Mouse (Mus musculus) monocyte, adult 2 months (primary cell): Measurements from ENCODE around the gene Olfr305.
"Not testable (repeated sequence)": the region's sequence is repeated elsewhere in the genome, so short reads cannot be mapped to it uniquely, and the experiment has no call there.

Experiments
- DNase-seq, 2 experiments: peaks; one replicate each; pipeline ENCODE4 v3.0.0; 2022; ENCODE audit warnings: low spot score in 2 of 2, low read depth in 1 of 2

Gene Olfr305

DNA sequence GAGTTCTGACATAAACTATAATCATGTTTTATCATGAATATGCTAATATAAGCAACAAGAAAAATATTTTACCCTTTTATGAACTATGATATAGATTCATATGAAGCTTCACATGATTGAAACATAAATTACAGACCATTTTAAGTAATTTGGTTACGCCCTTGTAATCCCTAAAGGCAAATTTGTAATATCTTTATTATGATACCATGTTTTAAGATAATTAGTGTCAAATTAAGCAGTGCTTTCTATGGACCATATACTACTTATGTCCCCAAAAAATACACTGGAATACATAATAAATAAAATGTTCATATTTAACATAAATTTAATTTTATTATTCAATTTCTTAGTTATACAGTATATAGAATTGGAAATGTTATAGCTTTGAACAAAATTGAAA lies at the start of gene Olfr305:
Olfr305 (minus strand) TSS at position 101 of the 400 bp plus-strand sequence.
- no peak for DNase-seq

DNA sequence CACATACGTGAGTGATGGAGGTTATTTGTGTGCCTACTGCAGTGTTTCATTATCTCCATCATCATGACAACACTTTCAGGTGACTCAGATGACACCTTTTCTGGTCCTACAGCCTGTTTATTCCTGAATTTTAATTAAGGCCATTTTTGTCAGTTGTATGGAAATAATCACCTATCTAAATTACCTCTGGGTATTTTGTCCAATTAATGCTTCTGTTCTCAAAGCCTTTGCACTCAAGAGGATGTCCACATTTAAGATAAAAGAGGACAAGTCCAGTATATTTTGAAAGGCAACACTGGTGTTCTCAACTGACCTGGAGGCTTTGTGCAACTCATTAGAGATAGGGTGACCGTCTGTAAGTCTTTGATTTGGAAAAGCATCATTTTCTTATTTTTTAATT lies 36.8 kb upstream of the Olfr305 start, which contains the start of gene Olfr301:
Olfr301 (plus strand) TSS at position 301 of the 400 bp plus-strand sequence.
- no peak for DNase-seq

DNA sequence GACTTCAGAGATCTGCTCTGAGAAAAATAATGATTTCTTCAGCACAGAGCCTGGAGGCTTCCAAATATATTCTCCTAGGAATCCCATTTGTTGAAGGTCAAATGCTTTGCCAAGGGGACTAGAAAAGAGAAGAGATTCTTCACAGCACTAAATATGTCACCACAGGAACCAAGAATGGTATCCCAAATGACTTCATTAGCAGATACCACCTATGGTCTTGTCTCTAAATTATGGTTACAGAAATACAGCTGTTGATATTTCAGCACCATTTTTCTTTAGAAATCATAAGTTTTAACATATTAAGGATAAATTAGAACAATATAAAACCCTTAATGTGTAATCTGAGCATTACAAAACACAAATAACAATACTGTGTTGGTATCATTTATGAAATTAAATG lies 31.0 kb upstream of the Olfr305 start, which contains the start of gene Olfr303:
Olfr303 (minus strand) TSS at position 101 of the 400 bp plus-strand sequence.
- no peak for DNase-seq

DNA sequence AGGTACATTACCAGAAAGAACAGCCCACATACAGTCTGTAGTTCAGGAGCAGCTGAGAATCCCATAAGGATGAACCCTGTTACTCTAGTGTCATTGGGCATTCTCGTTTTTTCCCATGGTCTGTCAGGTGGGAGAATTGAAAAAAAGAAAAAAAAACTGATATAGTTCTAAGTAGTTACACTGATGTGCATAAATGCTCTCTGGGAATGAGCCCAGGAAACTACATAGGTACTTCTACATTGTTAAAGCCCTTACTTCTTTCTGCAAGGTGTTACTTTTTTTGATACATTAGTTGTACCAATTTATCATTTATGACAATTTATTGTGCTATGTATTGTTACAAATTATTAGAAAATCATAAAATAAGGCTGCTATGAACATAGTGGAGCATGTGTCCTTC lies 19.8 kb upstream of the Olfr305 start, which contains the start of gene Olfr304:
Olfr304 (minus strand) TSS at position 101 of the 400 bp plus-strand sequence.
- DNase-seq: no peak

DNA sequence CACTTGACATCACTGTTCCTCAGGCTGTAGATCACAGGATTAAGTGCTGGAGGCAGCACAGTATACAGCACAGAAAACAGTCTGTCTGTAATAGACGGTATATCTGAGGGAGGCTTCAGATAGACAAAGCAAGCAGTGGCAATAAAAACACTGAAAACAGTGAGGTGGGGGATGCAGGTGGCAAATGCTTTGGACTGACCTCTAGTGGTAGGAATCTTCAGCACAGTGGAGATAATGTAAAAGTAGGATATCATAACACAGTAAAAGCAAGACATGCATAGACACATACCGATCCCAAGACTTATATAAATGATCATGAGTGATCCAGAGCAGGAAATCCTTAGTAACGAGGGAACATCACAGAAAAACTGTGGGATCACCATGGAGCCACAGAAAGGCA lies 19.0 kb upstream of the Olfr305 start:
- no peak for DNase-seq

DNA sequence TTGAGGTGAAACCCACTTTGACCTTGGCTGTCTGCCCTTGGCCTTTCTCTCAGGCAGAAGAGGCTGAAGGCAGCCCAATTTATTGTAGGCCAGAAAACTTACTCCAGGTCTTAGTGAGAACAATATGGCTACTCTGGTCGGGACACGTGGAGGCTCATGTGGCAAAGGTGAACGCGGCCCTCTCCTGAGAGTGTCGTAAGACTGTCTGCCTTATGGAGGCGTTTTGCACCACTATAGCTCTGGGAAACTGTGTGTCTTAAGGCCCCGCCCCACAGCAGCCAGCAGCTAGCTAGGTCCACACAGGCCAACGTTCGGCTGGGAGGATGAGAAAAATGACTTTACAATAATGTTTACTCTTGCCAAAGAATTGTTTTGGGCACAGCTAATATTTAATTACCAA lies 20.4 kb downstream of the Olfr305 start:
- not testable (repeated sequence) for DNase-seq

DNA sequence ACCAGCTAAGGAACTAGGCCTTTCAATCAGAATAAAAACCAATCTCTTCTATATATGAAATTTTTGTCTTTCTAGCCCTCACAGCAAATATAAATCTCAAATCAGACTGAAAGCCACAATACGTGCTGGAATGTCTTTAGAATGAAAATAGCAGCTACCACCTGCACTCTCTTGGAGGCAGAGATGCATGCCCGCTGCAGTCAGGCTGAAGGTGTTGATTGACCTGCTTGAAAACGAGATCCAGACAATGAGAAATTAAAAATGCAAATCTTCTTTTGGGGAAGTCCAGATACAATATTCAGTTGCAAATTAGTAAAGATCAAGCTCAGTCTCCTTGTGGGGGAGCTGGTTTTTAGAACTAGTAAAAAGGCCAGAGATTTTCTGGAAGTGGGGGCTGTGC lies 22.5 kb downstream of the Olfr305 start:
- no peak for DNase-seq

DNA sequence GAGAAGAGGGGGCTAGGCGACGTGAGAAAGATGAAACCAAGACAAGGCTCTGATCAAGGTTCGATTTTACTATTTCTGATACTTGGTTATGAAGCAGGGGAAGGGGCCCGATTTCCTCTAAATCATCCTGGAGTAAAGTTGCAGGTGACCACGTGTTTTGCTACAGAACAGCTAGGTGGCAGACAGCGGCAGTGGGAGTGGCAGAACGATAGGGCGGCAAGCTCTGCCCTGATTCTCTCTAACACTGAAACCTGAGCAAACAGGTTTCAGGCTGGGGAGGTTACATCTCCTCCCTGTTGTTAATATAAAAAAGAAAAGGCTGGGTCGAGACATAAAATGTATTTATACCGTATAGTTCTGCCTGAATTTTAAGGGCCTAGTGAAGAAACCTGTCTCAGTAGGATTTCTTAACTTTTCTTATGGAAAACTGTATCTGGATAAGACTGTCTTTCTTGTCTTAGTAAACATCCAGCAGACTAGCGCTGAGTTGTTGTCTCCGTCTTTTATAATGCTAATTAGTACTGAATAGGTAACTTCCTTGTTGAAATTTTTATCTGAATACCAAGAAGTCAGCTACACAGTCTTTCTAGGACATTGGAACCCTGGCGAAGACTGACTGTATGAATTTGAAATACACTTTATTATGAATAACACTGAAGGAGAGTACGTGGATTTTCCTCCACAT lies 23.7 kb downstream of the Olfr305 start:
- no peak for DNase-seq

DNA sequence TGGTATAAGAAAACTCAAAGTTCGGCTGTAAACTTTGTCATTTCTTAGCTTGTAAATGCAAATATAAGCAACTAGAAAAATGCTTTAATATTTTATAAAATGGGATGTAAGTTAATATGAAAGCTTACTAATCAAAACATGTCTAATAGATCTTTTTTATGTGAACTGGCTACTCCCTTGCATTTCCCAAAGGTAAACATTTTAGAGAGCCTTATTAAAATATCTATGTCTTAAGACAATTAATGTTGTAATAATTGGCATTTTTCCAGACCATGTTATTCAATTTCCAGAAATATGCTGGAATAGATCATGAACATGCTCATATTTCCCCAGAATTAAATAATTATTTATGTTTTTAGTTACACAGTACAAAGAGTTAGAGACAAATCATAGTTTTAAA lies 29.2 kb downstream of the Olfr305 start, which contains the start of gene Olfr307:
Olfr307 (minus strand) TSS at position 101 of the 400 bp plus-strand sequence.
- no peak for DNase-seq

DNA sequence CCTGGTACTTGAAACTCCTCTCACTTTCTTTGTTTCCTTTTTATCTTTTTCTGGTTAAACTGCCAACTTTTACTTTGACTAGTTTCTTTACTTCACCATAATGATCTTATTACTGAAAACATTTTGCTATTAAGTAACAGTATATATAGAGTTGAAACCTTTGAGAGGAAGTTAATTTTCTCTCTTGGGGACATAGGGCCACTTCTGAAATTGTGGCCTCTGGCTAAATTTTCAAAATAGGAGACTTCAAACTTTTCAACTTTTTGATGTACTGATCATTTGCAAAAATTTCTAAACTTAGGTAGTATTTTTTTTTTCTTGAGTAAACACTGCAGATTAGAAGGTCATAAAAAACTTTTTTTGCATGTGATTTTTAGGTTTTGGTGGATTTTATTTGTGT lies 41.2 kb downstream of the Olfr305 start, which contains the start of gene Olfr308:
Olfr308 (minus strand) TSS at position 101 of the 400 bp plus-strand sequence.
- no peak for DNase-seq

DNA sequence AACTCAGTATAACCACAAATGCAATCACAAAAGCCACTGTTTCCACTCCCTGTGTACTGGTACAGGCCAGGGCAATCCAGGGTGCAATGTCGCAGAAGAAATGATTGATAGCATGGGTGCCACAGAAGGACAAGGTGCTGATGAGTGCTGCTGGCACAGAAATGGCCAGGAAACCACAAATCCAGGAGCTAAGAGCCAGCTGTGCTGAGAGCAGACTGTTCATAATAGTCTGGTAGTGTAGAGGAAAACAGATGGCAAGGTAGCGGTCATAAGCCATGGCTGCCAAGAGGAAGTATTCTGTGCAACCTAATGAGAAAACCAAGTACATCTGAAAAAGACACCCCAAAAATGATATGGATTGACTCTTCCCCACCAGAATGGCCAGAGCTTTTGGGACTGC lies 45.4 kb downstream of the Olfr305 start:
- DNase-seq: no peak

DNA sequence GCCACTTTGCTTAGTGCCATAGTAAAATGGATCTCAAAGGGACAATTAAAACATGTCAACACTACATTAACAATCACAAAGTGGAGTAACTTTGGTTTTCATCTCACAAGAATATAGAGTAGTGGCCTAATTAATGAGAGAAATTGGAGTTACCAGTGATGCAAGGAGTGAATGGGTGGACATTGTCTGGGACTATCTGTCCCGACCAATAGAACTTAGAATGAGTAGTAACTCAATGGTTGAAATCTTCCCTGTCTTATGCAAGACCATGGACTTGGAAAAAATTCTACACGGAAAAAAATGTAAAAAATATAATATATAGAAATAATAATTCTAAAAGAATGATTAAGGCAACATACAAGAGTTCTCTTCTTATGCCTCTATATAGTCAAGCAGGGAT lies 53.1 kb downstream of the Olfr305 start, which contains the start of gene Olfr309:
Olfr309 (minus strand) TSS at position 101 of the 400 bp plus-strand sequence.
- DNase-seq: no peak
